Mouse (Mus musculus) brain, embryonic 14.5 days (tissue): ENCODE results near the gene Psmg3. TPM values are rescaled to one million over a fixed set of nuclear protein-coding genes. Genes with fewer than 3 reads are reported as not detected.
A peak's percentile ranks its signal among the peaks of the same experiment; 100 is the strongest.

Source experiments
- DNase-seq: peaks from one replicate; pipeline ENCODE4 v3.0.0-alpha.2; 2011; ENCODE audit warnings: low read depth
- CTCF ChIP-seq: fragments of 200-500 bp; IDR thresholded peaks from 2 replicates; pipeline ENCODE4 v1.5.1; 2012; ENCODE audit warnings: inconsistent platforms, mild to moderate bottlenecking, moderate library complexity, borderline replicate concordance; ENCODE audit not compliant: insufficient read depth, insufficient read length; ENCODE audit errors: extremely low read depth
- POLR2A ChIP-seq: fragments of 200-500 bp; IDR thresholded peaks from 2 replicates; pipeline ENCODE4 v1.6.1; 2012; ENCODE audit warnings: mild to moderate bottlenecking, inconsistent platforms, borderline replicate concordance; ENCODE audit not compliant: poor library complexity, insufficient read depth, insufficient read length, severe bottlenecking; ENCODE audit errors: extremely low read depth
- polyA plus RNA-seq: library from polyadenylated mRNA; depleted of rRNA; stranded (reverse); fragments of >200 nt; gene quantifications from 2 replicates; pipeline ENCODE4 v1.2.3, GENCODE M21; 2012; rRNA removed

Psmg3 gene
- polyA plus RNA-seq, 1 experiment, result 50.6 TPM

DNA sequence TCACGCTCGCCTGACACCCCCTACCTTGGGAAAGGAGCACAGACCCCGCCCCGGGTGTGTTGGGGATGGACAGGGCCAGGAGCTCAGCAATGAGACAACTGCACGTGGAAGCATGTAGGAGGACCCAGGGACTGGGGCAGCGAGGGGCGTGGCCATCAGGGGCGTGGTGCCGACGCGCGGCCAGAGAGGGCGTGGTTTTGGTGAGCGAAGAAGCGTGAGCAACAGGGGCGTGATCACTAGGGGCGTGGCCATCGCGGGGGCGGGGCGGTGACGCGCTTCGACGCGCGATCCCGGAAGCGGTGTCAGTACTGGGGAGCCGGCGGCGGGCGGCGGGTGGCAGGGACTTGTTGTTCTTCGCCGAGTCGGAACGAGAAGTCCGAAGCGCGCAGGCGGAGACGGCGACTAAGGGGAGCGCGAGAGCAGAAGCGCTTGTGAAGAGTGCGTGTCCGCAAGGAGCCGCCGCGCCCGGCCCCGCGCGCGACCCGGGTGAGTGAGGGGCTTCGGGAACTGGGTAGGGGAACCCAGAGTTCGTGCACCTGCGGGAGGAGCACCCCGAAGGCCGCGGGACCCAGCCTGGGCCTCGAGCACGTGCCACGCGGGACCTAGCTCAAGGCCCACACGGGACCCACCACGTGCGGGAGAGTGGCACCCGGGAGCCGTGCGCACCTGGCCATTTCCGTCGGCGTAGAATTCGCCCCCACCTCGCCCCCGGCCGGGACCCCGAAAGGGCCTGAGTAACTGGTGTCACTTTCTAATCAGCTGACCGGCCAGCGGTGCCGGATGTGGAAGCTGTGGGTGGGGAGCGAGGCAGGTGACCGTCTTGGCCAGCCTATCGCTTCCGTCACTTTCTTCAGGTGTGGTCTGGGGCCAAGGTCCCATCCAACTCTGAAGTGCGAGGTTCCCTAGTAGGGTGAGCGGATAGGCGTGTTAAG lies 35.2 kb downstream of the Psmg3 start, which contains the start of gene Mafk:
Gene Mafk (plus strand): TSS at position 287 of the 932 bp plus-strand sequence.
- TF ChIP-seq CTCF (no peak), POLR2A (0 out of 2 replicates have a peak, but pooled peaks have one; percentile 39)
- DNase-seq, result peak; percentile 96

DNA sequence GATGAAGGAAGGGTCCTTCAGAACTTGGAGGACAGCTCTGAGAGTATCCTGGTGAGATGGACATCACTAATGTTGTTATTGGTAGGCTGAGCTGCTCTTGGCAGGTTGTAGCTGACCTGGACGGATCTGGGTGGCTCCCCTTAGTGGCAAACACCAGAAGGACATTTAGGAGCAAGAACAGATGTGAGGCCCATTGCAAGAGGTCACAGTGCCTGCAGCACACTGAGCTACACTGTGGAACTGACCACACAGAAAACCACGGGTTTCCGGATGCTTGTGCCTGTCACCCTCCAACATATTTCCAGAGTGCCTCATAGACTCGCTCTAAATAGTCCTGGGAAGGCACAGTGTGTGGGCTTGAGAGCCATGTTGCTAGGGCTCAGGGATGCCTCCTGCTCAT lies 37.2 kb downstream of the Psmg3 start:
- DNase-seq, result no peak
- no peak for TF ChIP-seq CTCF
- no peak for TF ChIP-seq POLR2A

DNA sequence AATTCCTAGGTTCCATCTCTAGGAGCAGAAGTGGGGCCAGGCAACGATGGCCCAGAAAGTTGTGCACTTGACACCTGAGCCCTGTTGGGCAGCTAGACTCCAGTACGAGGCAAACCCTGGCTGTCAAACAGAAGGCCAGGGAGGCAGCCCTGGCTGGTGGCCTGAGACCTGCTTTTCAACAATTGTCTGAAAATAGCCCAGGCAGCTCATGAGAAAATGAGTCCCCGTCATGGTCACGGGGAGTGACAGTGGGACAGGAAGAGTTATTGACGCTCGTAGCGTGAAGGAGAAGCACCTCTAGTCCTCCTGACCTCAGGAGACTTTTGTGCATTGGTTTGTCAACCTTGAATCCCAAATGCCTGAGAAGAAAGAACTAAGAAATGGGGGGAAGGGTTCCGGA lies 45.3 kb downstream of the Psmg3 start:
- no peak for TF ChIP-seq POLR2A
- TF ChIP-seq CTCF, result no peak
- DNase-seq, result no peak

DNA sequence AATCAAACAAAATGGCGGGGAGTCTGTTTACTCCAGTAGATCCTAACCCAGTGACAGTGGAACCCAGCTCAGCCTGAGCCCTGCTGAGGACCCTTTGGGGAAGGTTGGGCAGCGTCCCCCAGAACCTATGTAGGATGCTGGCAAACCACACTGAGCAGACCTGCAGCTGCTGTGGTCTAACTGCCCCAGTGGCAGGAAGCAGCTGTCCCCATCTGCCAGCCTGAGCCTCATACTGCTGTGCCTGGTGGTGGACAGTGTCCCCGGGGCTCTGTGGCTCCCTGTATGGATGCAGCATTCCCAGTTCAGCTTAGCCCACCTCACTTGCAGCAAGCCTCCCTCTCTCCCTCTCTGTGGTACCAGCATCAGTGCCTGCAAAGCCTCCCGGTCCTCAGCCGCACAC lies 49.7 kb downstream of the Psmg3 start:
- TF ChIP-seq CTCF (no peak), POLR2A (no peak)
- DNase-seq, result no peak

- DNase-seq, result peak; percentile 98
- TF ChIP-seq POLR2A (peak; percentile 42; the same call in 1 of the 2 replicates), CTCF (peak; percentile 99)
These were observed 51.3 kb downstream of the Psmg3 start, which contains the start of gene Ints1 for GRCm38 (mm10) chr5:139775216-139775926. Gene Ints1, minus strand, starts transcription at chr5:139775674.

Other genes with a start within 250 kb of the Psmg3 start
- 7.7 and 11.8 TPM in 2 replicates for gene Micall2, start 90.5 kb downstream of the Psmg3 start, polyA plus RNA-seq
- 56.5 and 72.9 TPM in 2 replicates for gene Ints1, start 51.2 kb downstream of the Psmg3 start, polyA plus RNA-seq
- 12.6 and 13.6 TPM in 2 replicates for gene Mafk, start 35.4 kb downstream of the Psmg3 start, polyA plus RNA-seq
- 0.34 and 0.57 TPM in 2 replicates for gene Tmem184a, start 7.0 kb downstream of the Psmg3 start, polyA plus RNA-seq
- gene Gm26938, start 478 bp downstream of the Psmg3 start, polyA plus RNA-seq, result 0.53 TPM in 1 of 2 replicates, not detected in the other
- 9.7 and 14.6 TPM in 2 replicates for gene Elfn1, start 81.1 kb upstream of the Psmg3 start, polyA plus RNA-seq